Mouse (Mus musculus) layer of hippocampus, postnatal 10 days (tissue): Measurements from ENCODE around the gene Rhox4c. TPM values are rescaled to one million over a fixed set of nuclear protein-coding genes. Genes with fewer than 3 reads are reported as not detected.
"Not testable (repeated sequence)": the region's sequence is repeated elsewhere in the genome, so short reads cannot be mapped to it uniquely, and the experiment has no call there.

ENCODE experiments used
- DNase-seq, 2 experiments: peaks; one replicate each; pipeline ENCODE4 v3.0.0; 2021; ENCODE audit warnings: low spot score in 2 of 2
- long read RNA-seq: library from polyadenylated mRNA; stranded (forward); transcript quantifications from one replicate; pipeline ENCODE4 v2.0.0, GENCODE M21; 2023
- total RNA-seq, 2 experiments: library from RNA; stranded (reverse); gene quantifications; 2 replicates each; pipeline ENCODE4 v1.2.3; 2021

Rhox4c gene
- total RNA-seq, result not detected
- long read RNA-seq, result 0 reads

- not testable (repeated sequence) for DNase-seq
These were observed at the start of gene Rhox4c for GRCm38 (mm10) chrX:37480037-37480436. Rhox4c (plus strand) TSS chrX:37480337.

GRCm38 (mm10) chrX:37432194-37432593 lies 47.9 kb upstream of the Rhox4c start, which contains the start of gene Rhox4b:
Rhox4b (plus strand) TSS chrX:37432494.
- not testable (repeated sequence) for DNase-seq

- DNase-seq, result not testable (repeated sequence)
These were observed 26.8 kb upstream of the Rhox4c start, which contains the start of gene Rhox2c for GRCm38 (mm10) chrX:37453380-37453779. Rhox2c (plus strand) TSS chrX:37453680.

GRCm38 (mm10) chrX:37458285-37458684 lies 21.9 kb upstream of the Rhox4c start, which contains the start of gene Rhox3c:
Rhox3c (plus strand) TSS chrX:37458585.
- not testable (repeated sequence) for DNase-seq

- not testable (repeated sequence) for DNase-seq
These were observed 33.9 kb downstream of the Rhox4c start, which contains the start of gene Rhox4d for GRCm38 (mm10) chrX:37514059-37514458. Rhox4d (plus strand) TSS chrX:37514359.

- DNase-seq, result not testable (repeated sequence)
These were observed 50.0 kb downstream of the Rhox4c start, which contains the start of gene Rhox2e for GRCm38 (mm10) chrX:37530152-37530551. Rhox2e (plus strand) TSS chrX:37530452.

Other genes starting within 250 kb of the Rhox4c start
- not detected for gene Rhox2a, start 235.4 kb upstream of the Rhox4c start, total RNA-seq
- not detected for gene Rhox3a, start 230.4 kb upstream of the Rhox4c start, total RNA-seq
- gene Rhox4a, start 215.0 kb upstream of the Rhox4c start, total RNA-seq, result not detected
- gene Rhox3a2, start 100.3 kb upstream of the Rhox4c start, total RNA-seq, result not detected
- gene Rhox4a2, start 89.5 kb upstream of the Rhox4c start, total RNA-seq, result not detected
- not detected for gene Rhox2b, start 68.3 kb upstream of the Rhox4c start, total RNA-seq
- gene Rhox4b, start 47.8 kb upstream of the Rhox4c start, total RNA-seq, result not detected
- gene Rhox2c, start 26.7 kb upstream of the Rhox4c start, total RNA-seq, result not detected
- gene Rhox3c, start 21.8 kb upstream of the Rhox4c start, total RNA-seq, result not detected
- not detected for gene Rhox2d, start 13.1 kb downstream of the Rhox4c start, total RNA-seq
- not detected for gene Rhox4d, start 34.0 kb downstream of the Rhox4c start, total RNA-seq
- gene Rhox2e, start 50.1 kb downstream of the Rhox4c start, total RNA-seq, result not detected
- gene Rhox3e, start 61.7 kb downstream of the Rhox4c start, total RNA-seq, result not detected
- gene Rhox4e, start 77.1 kb downstream of the Rhox4c start, total RNA-seq, result not detected
- not detected for gene Rhox2f, start 91.1 kb downstream of the Rhox4c start, total RNA-seq
- gene Rhox3f, start 100.7 kb downstream of the Rhox4c start, total RNA-seq, result not detected
- gene Rhox4f, start 127.4 kb downstream of the Rhox4c start, total RNA-seq, result not detected
- not detected for gene Rhox3g, start 148.3 kb downstream of the Rhox4c start, total RNA-seq
- gene Rhox2g, start 163.1 kb downstream of the Rhox4c start, total RNA-seq, result not detected
- gene Rhox4g, start 171.0 kb downstream of the Rhox4c start, total RNA-seq, result not detected
- not detected for gene Rhox3h, start 188.4 kb downstream of the Rhox4c start, total RNA-seq
- gene Rhox2h, start 192.9 kb downstream of the Rhox4c start, total RNA-seq, result not detected